Mouse (Mus musculus) urinary bladder, postnatal 36 days (tissue): Measurements from ENCODE around the gene Ifnk.

Source experiments
- DNase-seq, 2 experiments: peaks; one replicate each; pipeline ENCODE4 v3.0.0; 2022; ENCODE audit warnings: low spot score in 2 of 2, mixed read lengths in 1 of 2

The Ifnk gene

DNA sequence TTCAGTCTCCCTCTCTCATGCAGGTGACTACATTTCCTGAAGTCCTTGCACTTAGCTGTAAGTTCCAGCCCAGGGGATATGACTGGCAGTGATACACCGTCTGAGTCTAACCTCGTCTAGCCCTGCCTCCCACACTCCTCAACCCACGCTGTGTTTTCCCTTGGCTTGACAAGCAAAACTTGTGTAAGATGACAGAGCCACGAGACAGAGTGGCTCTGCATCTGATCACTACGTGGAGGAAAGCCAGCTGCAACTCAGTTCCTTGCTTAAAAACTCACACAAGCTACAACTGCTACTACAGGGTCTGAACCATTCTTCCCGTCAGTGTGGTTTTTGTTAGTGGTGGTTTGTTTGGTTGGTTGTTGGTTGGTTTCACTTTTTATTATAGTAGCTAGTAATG lies 11.5 kb upstream of the Ifnk start:
- DNase-seq, result no peak

DNA sequence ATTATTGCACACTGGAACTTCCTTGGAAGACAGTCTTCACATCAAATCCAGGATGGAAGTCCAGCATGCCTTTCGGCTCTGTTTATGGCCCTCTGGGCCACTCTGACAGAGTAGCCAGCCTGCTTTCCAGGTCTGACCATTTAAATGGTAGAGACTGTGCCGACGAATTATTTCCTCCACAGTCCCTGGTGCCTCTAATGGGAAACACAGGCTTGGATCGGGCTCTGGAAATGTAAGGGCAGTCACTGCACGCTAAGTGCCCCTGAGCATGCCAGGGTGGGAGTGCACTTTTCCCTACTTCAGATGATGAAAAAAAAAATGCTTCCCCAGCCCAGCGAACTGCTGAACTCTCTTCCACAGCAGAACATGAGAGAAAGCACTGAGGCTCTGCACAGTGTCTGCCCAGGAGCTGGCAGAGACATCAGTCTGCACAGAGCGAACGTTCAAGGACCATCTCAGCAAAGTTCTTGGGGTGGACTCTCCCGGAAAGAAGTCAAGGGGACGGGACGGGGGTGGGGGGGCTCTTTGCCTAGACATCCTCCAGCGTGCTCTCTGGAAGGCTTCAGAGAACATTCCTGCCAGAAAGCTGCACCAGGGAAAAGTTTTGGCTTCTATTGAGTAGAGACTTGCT lies 8.3 kb upstream of the Ifnk start:
- no peak for DNase-seq

DNA sequence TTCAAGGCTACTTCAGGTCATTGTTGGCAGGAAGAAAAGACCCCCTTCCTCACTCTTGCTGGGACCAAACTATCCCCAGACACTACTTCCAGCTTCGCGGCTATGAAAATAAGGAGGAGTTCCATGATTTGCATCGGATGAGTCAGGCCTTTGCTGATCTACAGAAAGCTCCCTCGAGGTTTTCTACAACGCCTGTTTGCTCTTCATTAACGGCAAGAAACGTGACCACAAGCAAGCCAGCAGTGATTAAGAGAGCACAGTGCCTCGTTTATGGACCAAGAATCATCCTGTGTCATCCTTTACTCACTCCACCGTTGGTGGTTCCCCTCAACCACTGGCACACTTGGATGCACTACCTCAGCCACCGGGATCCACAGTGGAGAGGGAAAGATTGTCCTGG lies 6.1 kb upstream of the Ifnk start:
- no peak for DNase-seq

DNA sequence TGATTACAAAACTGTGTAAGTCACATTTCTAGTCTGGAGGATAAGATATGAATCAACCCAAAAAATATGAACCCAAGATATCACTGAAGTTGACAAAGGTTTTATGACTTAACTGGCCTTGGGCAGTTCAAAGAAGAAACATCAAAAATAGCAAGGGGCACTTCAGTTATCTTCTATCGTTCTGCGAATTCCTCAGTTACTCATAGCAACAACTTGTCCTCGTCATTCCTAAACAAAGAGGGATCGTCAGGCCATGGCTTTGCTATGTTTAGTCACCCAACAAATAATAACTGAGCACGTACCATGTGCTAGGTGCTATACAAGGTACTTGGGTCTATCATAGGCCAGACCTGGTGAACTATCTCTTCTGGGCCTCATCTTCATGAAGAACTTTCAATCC lies 5.3 kb upstream of the Ifnk start:
- no peak for DNase-seq

DNA sequence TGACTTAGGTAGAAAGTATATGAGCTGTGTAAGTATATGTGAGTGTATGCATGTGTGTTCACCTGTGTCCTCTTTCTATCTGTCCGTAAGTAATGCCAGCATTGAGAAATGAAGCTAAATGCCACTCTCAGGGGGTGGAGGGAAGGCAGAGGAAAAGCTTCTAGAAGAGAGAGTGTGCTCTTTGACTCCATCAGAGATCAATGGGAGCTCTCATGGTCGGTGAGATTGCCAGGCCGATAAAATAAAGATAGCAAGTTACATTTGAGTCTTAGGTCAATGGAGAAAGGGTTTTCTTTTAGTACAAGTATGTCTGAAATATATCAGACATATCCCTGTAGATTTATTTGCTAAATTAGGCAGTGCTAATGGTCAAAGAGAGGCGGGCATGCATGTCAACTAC lies 3.5 kb upstream of the Ifnk start:
- no peak for DNase-seq

DNA sequence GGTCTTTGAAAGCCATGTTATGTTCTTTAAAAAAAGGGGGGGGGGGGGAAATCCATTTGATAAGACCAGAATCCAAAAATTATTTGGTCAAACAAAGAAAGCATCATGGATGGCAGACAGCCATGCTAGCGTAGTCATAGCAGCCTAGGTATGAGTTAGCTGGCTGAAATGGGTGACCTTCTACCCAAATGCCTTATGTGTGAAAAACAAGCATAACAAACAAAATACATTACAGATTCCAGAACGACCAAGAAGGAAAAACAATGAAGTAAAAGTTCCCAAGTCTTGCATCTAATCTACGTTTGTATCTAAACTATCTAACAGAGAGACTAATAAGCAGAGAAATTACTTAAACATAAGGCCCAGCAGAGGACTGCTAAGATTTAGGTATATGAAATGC lies 1.1 kb upstream of the Ifnk start:
- no peak for DNase-seq

DNA sequence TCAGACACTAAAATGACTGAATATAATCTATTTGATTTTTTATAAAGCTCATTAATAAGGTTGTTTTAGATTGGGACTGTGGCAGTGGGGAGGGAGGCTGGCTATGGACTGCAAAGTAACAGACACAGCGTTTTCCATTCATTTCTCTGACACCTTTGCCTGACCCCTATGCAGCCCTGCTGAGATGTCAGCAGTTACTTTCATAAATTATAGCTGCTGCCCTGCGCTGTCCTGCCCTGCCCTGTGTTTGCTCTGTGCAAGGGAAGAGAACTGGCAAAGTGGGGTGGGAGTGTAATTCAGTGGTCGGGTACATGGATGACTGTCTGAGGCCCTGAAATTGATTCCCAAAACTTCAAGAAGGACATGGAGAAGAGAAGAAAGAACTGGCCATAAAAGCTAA lies 2.2 kb downstream of the Ifnk start:
- DNase-seq, result no peak

DNA sequence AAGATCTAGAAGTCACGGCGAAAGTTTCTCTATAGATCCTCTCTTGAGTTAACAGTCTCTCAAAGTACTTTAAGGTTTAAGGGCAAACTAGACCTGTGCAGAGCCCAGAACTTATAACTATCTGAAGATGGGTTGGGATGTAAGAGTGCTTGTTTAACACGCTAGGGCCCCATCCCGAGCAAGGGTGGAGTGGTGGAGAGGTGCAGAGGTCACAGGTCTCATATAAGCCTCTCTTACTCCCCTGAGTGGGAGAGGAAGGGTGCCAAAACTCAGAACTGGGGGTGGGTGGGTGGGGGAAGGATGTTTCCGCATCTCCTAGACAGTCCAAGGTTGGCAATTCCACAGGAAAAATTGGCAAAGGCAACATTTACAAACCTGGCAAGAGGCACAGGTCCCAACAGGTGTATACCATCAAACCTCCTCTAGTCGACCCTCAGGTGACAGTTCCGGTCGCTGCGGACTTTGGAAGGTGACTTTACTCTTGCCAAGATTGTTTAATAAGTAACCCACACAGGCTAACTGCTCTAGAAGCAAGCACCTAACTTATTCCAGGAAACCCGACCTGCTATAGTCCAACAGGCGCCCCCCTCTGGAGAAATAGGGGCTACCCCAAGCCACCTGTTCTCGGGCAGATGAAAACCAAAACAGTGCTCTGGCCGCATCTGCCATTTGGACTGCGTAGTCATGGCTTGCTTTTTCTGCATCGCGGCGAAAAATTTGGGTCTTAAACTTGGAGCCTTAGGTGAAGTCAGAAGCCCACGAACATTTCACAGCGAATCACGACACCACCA lies 3.5 kb downstream of the Ifnk start:
- peak; percentile 40 to 45 for DNase-seq

DNA sequence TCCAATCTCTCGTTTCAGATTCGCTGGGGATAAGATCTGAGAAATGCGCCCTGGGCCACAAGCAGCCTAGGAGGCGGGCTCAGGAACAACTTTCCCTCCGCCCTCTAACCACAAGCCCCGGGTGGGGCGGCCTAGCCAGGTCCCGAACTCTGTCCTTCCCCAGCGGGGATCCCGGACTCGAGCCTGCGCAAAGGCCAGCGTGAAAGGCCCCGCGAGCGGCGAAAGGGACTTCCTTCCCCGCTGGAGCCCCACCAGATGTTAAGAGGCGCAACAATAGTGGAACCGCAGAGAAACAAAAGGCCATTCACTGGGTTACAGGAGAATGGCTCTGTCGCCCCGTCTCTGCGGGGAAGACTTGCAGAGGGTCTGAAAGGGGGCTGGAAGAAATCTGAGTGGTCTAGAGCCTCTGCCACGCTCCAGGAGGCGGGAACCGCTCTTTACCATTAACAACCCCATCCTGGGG lies 4.3 kb downstream of the Ifnk start:
- DNase-seq, result peak; percentile 74 to 78

DNA sequence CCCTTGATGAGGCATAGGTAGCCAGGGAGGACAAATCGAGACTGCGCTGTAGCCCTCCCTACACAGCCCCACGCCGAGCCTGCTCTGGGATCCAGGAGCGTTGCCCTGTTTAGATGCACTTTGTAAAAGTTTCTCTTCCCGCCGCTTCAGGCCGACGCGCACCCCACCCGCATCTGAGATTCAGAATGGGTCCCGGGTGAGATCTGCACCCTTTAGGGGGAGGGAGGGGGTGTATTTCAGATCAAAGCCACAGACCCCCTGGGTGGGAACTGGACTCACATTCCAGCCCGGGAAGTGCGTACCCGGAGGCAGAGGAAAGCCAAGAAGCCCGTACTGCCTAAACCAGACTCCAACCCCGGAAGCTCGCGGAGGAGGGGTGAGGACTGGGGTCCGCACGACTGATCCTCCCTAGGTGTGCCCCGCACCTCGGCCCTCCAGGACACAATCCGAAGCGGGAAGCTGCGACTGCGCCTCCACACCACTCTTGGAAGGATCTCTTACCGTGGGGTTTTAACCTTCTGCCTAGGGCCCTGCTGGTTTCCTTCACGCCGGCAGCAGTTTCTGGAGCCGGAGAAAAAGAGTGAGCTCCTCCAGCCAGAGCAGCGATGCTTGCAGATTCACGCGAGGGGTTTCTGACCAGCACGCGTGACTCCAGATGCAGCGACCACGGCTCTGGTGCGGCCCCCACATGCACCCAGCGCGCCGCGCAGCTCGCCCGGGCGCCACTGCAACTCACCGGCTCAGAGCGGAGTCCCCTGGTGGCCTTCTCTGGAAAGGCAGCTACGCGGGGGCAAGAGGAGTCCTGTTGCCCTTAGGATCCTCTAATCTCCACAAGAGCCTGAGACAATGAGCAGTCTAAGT lies 5.1 kb downstream of the Ifnk start, which contains the start of gene Mob3b:
Mob3b (minus strand) TSS at position 734 of the 861 bp plus-strand sequence.
- peak; percentile 86 to 89 for DNase-seq

DNA sequence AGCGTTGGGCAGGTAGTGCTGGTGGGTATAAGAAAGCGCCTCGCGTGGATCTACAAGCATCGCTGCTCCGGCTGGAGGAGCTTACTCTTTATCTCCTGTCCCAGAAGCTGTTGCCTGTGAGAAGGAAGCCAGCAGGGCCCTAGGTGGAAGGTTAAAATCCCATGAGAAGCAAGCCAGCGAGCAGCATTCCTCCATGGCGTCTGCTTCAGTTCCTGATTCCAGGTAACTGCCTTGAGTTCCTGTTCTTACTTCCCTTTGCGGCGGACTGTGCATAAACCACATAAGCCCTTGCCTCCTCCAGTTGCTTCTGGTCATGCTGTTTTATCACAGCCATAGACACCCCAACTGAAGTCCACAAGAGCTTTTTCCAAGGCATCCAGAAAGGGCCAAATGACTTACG lies 6.0 kb downstream of the Ifnk start:
- DNase-seq, result no peak

DNA sequence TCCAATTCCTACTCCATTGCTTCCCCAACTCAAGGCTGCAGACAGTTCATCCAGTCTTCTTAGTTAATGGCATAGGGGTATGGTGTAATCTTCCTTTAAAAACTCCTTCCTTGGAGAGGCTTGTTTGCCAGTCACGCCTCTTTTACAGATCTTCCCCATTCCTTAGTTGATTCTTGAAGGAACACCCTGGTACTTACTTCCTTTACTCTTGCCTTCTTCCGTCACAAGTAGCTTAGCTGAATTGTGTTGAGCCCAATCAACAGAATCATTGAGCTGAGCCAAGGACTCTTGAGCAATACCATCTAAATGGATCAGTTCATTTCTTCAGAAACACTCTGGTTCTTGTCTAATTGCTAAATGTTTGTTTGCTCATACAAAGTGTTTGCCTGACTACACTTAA lies 13.4 kb downstream of the Ifnk start:
- no peak for DNase-seq

DNA sequence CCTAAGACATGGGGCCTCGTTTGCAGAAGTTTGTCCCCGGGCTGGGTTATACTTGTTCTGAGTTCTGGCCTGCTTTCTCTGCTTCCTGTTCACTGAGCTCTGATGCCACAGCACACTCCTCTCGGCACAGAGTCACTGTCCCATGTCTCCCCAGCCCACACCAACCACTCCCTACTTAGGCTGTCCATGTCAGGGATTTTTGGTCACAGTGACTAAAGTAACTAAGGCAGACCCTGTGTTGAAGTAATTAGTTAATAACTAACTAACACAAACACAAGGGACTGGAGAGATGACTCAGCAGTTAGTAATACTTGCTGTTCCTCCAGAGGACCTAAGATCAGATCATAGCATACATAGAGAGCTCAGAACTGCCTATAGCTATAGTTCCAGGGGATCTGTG lies 14.1 kb downstream of the Ifnk start:
- no peak for DNase-seq

DNA sequence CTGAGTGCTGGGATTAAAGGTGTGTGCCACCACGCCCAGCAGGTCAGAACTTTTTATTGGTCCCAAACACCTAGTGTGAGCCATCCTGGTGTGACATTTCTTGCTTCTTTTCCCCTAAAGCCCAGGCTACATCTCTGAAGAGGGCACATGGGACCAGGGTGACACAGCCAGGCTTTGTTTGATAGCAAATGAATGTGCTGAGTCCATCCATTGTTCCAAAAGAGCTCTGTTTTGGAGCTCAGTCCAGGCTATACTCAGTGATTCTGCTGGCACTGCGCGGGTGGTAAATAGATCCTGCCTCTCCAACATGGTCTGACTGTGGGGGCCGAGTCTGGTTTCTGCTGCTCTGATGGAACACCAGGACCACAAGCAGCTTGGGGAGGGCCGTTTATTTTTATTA lies 16.0 kb downstream of the Ifnk start:
- DNase-seq, result no peak

DNA sequence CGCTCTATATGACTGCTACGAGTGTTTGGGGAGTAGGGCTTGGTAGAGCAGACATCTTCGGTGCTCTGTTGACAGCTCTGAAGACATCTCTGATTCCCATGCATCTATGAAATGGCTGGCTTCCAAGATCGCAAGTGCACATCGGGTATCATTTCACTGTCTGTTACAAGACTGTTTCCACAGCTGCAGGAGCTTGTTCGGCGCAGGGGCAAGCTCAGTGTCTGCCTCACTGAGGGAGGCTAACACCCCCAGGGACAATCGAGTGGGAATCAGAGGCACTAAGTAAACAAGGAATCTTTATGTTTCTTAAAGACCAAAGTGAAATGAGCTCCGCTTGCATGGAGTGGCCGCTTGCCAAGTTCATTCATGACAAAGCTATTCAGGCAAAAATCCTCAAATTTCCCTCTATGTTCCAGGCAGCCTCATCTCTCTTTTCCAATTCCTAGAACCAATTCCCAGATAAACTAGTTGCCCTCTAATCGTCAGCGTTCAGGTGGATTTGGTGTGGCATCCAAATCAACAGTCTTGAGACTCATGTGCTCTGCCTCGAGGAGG lies 17.8 kb downstream of the Ifnk start:
- no peak for DNase-seq

DNA sequence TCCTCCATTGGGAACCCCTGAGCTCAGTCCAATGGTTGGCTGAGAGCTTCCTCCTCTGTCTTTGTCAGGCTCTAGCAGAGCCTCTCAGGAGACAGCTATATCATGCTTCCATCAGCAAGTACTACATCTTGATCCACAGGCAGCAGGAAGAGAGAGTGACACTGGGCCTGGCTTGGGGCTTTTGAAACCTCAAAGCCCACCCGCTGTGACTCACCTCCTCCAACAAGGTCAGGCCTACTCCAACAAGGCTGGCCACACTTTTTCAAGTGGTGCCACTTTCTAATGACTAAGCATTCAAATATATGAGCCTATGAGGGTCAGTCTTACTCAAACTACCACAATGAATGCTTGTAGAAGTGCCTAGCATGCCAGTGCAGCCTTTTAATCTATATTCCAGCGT lies 20.6 kb downstream of the Ifnk start:
- DNase-seq, result no peak

DNA sequence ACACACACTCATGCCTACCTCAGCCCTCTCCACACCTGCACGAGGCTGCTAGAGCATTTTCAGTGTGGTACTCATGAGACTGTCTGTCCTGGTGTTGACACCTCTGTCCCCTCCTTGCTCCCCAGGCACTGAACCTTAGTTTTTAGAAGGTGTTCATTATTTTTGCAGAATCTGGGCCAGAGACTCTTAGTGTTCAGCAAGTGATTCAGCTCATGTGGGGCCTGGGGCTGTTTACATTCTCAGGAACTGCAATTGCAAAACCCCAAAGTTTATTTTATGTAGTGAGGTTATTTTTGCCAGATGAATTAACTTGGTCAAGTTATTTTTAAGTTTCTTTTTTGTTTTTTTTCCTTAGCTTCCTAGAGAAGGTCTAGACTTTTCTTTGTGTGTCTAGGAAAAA lies 21.7 kb downstream of the Ifnk start:
- DNase-seq, result no peak

DNA sequence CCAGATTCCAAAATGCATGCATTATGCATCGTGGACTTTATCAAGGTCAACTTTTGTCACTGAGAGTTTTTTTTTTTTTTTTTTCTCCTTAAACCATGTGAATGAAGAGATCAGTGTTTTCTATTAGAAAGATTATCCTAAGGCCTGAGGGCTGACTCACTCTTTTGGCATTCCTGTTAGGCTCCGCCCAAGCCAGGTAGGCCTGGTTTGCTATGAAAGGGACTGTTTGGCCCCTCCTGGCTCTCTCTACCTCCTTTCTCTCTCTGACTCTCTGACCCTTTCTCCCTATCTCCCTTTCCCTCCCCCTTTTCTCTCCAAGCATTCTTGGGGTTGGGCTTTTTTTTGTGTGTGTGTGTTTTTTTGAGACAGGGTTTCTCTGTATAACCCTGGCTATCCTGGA lies 23.7 kb downstream of the Ifnk start:
- DNase-seq, result no peak

DNA sequence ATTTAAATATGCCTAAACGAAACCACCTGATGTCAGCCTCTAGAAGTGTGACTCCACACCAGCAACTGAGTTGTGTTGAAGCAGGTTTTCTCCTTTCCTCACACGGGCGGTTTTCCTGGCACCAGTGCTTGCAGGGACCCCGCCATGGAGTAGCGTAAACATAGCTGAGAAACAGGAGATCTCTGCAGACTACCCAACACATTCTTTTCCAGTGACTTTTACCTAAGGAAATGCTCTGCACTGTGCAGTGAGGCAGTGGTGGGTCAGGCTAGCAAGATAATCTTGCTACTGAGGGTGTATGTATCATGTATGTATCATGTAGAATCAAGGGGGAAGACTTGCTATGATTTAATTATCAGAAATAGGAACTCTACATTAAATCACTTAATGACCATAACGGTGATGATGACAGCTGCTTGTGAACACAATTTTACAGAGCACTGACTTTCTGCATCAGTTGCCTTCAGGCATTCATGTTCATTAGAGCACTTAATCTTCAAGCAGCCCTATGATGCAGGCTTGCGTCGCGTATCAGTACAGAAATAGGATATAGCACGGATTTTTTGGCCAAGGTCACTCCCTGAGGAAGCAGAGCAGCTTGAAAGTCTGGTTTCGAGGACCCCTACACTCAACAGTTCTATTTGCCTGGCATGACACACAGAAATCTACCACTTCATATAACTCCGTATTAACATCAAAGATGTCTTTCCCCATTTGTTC lies 26.2 kb downstream of the Ifnk start:
- no peak for DNase-seq

DNA sequence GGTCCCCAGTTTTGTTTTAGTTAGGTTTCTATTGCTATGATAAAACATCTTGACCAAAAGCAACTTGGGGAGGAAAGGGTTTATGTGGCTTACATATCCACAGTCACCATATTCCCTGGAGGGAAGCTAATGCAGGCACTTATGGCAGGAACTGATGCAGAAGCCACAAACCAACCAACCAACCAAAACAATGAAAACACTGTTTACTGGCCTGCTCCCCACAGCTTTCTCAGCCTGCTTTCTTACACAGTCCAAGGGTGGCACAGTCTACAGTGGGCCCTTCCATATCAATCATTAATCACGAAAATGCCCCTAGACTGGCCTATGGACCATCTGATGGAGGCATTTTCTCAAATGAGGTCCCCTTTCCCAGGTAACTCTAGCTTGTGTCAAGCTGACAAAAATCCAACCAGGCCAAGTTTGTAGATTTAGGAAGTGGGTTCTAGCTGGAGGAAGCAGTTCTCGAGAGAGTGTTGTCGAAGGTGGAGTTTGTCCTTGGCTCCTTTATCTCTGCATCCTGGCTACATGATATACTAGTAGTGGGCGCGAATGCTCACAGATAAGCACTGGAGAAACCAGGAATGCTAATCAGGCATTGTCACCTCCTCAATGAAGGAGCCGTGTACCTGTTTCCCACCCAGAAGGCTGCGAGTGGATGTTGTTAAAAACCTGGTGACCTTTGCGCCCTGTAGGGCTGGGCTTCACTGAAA lies 35.9 kb downstream of the Ifnk start:
- DNase-seq, result no peak

DNA sequence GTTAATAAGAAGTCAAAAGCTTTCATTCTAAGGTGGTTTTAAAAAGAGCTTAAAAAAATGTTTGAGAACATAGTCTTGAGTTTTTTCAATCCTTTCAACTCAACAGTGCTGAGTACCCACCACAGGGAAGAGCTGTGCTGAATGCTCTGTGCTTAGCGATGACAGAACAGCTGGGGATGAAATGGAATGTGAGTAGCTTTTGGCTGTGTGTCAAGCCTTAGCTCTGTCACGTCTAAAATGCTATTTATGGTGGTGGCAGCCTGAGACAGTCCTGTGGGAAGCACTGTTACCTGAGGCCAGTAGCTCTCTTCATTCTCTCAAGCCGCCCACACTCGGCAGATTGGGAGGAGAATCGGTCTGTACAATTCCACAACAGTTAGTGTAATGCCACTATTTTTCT lies 37.9 kb downstream of the Ifnk start:
- no peak for DNase-seq
